Mouse (Mus musculus) embryonic fibroblast, embryonic 13.5 days (primary cell): ENCODE results near the gene Cdh13.

Experiments used
- CTCF ChIP-seq: IDR thresholded peaks from 2 replicates; pipeline ENCODE4 v1.5.1; 2011; ENCODE audit warnings: mild to moderate bottlenecking, control low read depth, low read length, moderate library complexity, borderline replicate concordance; ENCODE audit not compliant: insufficient read depth
- POLR2A ChIP-seq: IDR thresholded peaks from 2 replicates; pipeline ENCODE4 v1.6.1; 2011; ENCODE audit warnings: low read depth, mild to moderate bottlenecking, control low read depth, low read length, moderate library complexity

- TF ChIP-seq POLR2A (no peak), CTCF (no peak)
These were observed 6.0 kb downstream of the Cdh13 start for GRCm38 (mm10) chr8:118289525-118289924.
